In genomic region chr3:145939971-145940370, GRCm38 (mm10) we compare ENCODE assay signal across 14 mouse cellular contexts. TPM values are rescaled to one million over a fixed set of nuclear protein-coding genes. Genes with fewer than 3 reads are reported as not detected.
A peak's percentile ranks its signal among the peaks of the same experiment; 100 is the strongest.
DNase-seq lines count a peak whose midpoint lies in the region; ATAC-seq lines count a peak whose summit lies in the region.
"Had no signal": no experiment of that assay in that cellular context is flagged by ENCODE, and none has a peak within 500 bp of the region (broad histone marks: within the 10 kb centered on the region; RNA-seq: fewer than 3 reads in every experiment).

No protein-coding gene starts in this region.

- H3K27me3 ChIP-seq in heart, embryonic 13.5 days (replicated peaks) = no peaks in the 10 kb centered on the region
- H3K27me3 ChIP-seq in neural tube, embryonic 12.5 days (replicated peaks) = no peaks in the 10 kb centered on the region
- H3K27me3 ChIP-seq in liver, embryonic 11.5 days (replicated peaks; ENCODE audit: control insufficient read depth, insufficient read depth, low read length) = no peaks in the 10 kb centered on the region
- no peaks in the 10 kb centered on the region for H3K27me3 ChIP-seq in stomach, embryonic 16.5 days (ENCODE audit: control insufficient read depth, insufficient read depth, low read length)
- H3K27me3 ChIP-seq: limb, embryonic 15.5 days had no signal

- 0 out of 2 replicates have a peak overlapping the region, but pooled peaks have one; percentile 99 for H3K4me3 ChIP-seq in heart, embryonic 13.5 days
- H3K4me3 ChIP-seq in neural tube, embryonic 12.5 days = no peak overlapping the region
- H3K4me3 ChIP-seq in liver, embryonic 11.5 days (ENCODE audit: low read depth, low read length) = no peak overlapping the region
- no peak overlapping the region for H3K4me3 ChIP-seq in stomach, embryonic 16.5 days (replicated peaks; ENCODE audit: low read length)

- no peaks in the 10 kb centered on the region for H3K9me3 ChIP-seq in heart, embryonic 13.5 days
- no peaks in the 10 kb centered on the region for H3K9me3 ChIP-seq in neural tube, embryonic 12.5 days
- no peaks in the 10 kb centered on the region for H3K9me3 ChIP-seq in liver, embryonic 11.5 days (ENCODE audit: control insufficient read depth, low read length)
- no peaks in the 10 kb centered on the region for H3K9me3 ChIP-seq in stomach, embryonic 16.5 days (replicated peaks; ENCODE audit: control insufficient read depth, low read length)
- H3K9me3 ChIP-seq: limb, embryonic 15.5 days had no signal

- peak overlapping the region; percentile 89 for H3K4me2 ChIP-seq in heart, embryonic 13.5 days
- peak overlapping the region; percentile 82; the same call in 1 of the 2 replicates for H3K4me2 ChIP-seq in neural tube, embryonic 12.5 days (replicated peaks)
- peak overlapping the region; percentile 86 for H3K4me2 ChIP-seq in liver, embryonic 11.5 days
- peak overlapping the region; percentile 64; the same call in 1 of the 2 replicates for H3K4me2 ChIP-seq in stomach, embryonic 16.5 days (ENCODE audit: low read depth, low read length)

- no peak overlapping the region for H3K27ac ChIP-seq in heart, embryonic 13.5 days (replicated peaks)
- H3K27ac ChIP-seq in neural tube, embryonic 12.5 days = no peak overlapping the region
- H3K27ac ChIP-seq in liver, embryonic 11.5 days (ENCODE audit: low read depth, low read length) = no peak overlapping the region
- H3K27ac ChIP-seq in stomach, embryonic 16.5 days (ENCODE audit: low read length) = no peak overlapping the region
- H3K27ac ChIP-seq: limb, embryonic 15.5 days had no signal

- peak overlapping the region; percentile 98; the same call in 1 of the 2 replicates for H3K9ac ChIP-seq in heart, embryonic 13.5 days
- no peak overlapping the region for H3K9ac ChIP-seq in neural tube, embryonic 12.5 days
- H3K9ac ChIP-seq in liver, embryonic 11.5 days (ENCODE audit: low read depth, low read length) = no peak overlapping the region
- H3K9ac ChIP-seq in stomach, embryonic 16.5 days (ENCODE audit: low read length) = no peak overlapping the region; the same call in 1 of the 2 replicates
- H3K9ac ChIP-seq: limb, embryonic 15.5 days had no signal

- H3K4me1 ChIP-seq in heart, embryonic 13.5 days = peaks cover 39% of the 10 kb centered on the region
- peaks cover 18% of the 10 kb centered on the region for H3K4me1 ChIP-seq in neural tube, embryonic 12.5 days
- peaks cover 21% of the 10 kb centered on the region for H3K4me1 ChIP-seq in liver, embryonic 11.5 days (replicated peaks; ENCODE audit: control insufficient read depth, insufficient read depth, low read length)
- peaks cover 19% of the 10 kb centered on the region for H3K4me1 ChIP-seq in stomach, embryonic 16.5 days (ENCODE audit: control insufficient read depth, insufficient read depth, low read length)

- WGBS in heart, embryonic 13.5 days = 76% methylated on average over 4 of the region's 4 CpGs
- WGBS in neural tube, embryonic 12.5 days = 78% methylated on average over 4 of the region's 4 CpGs
- 87% methylated on average over 4 of the region's 4 CpGs for WGBS in liver, embryonic 11.5 days
- 67% methylated on average over 4 of the region's 4 CpGs for WGBS in stomach, embryonic 16.5 days

- ATAC-seq in heart, embryonic 13.5 days (ENCODE audit: extremely low read depth, insufficient number of reproducible peaks, low FRiP score, low TSS enrichment) = no peak
- ATAC-seq in neural tube, embryonic 12.5 days (ENCODE audit: low FRiP score, low read depth) = no peak
- ATAC-seq in liver, embryonic 11.5 days (replicated peaks; ENCODE audit: low FRiP score) = no peak
- no peak for ATAC-seq in stomach, embryonic 16.5 days (ENCODE audit: insufficient read depth, low FRiP score)
- ATAC-seq: inflammation-experienced regulatory T-cells, adult 6 months had no signal

- DNase-seq in heart, adult 11 months = no peak
- no peak for DNase-seq in neural tube, embryonic 10.5 days (ENCODE audit: extremely low spot score, low spot score)
- DNase-seq in liver, embryonic 11.5 days (ENCODE audit: low spot score) = no peak
- no peak for DNase-seq in cerebellum, adult 11 months
- DNase-seq in kidney, adult 9 months = no peak
- DNase-seq: adrenal gland, postnatal 36 days; cerebellum, adult 8-10 months; embryo, embryonic 11 days; kidney, postnatal 4 days had no signal

- H3K36me3 ChIP-seq in heart, embryonic 13.5 days = peaks cover 53% of the 10 kb centered on the region
- peaks cover 23% of the 10 kb centered on the region for H3K36me3 ChIP-seq in neural tube, embryonic 12.5 days
- peaks cover 12% of the 10 kb centered on the region; the same call in 1 of the 2 replicates for H3K36me3 ChIP-seq in liver, embryonic 11.5 days (ENCODE audit: control insufficient read depth, insufficient read depth, low read length)
- H3K36me3 ChIP-seq in stomach, embryonic 16.5 days (ENCODE audit: control insufficient read depth, insufficient read depth, low read length) = peaks cover 14% of the 10 kb centered on the region

RNA-seq across cellular contexts. Expression of gene 2410004B18Rik, which starts 2.2 kb away (rescaled TPM):
- 35.4 and 44.6 TPM in 2 replicates for polyA plus RNA-seq in heart, embryonic 13.5 days (2015; fragmentation: Nextera tagmentation; extraction: Ambion mirVana)
- polyA plus RNA-seq in neural tube, embryonic 12.5 days (2016; fragmentation: Nextera tagmentation; extraction: Ambion mirVana) = 64.7 and 68.2 TPM in 2 replicates
- polyA plus RNA-seq in liver, embryonic 11.5 days (2014; fragmentation: Nextera tagmentation; extraction: Ambion mirVana) = 37.4 and 39.6 TPM in 2 replicates
- polyA plus RNA-seq in stomach, embryonic 16.5 days (2015; fragmentation: Nextera tagmentation; extraction: Ambion mirVana) = 31.7 and 41.2 TPM in 2 replicates

RNA-seq across cellular contexts. Expression of gene Bcl10, which starts 17.4 kb away (rescaled TPM):
- polyA plus RNA-seq in heart, embryonic 13.5 days (2015; fragmentation: Nextera tagmentation; extraction: Ambion mirVana) = 35.1 and 36.0 TPM in 2 replicates
- polyA plus RNA-seq in neural tube, embryonic 12.5 days (2016; fragmentation: Nextera tagmentation; extraction: Ambion mirVana) = 48.8 and 52.1 TPM in 2 replicates
- polyA plus RNA-seq in liver, embryonic 11.5 days (2014; fragmentation: Nextera tagmentation; extraction: Ambion mirVana) = 36.5 and 39.1 TPM in 2 replicates
- polyA plus RNA-seq in stomach, embryonic 16.5 days (2015; fragmentation: Nextera tagmentation; extraction: Ambion mirVana) = 50.3 and 52.1 TPM in 2 replicates

RNA-seq across cellular contexts. Expression of gene Syde2, which starts 47.7 kb away (rescaled TPM):
- 4.8 and 5.4 TPM in 2 replicates for polyA plus RNA-seq in heart, embryonic 13.5 days (2015; fragmentation: Nextera tagmentation; extraction: Ambion mirVana)
- polyA plus RNA-seq in neural tube, embryonic 12.5 days (2016; fragmentation: Nextera tagmentation; extraction: Ambion mirVana) = 0.76 and 0.84 TPM in 2 replicates
- 1.7 and 2.1 TPM in 2 replicates for polyA plus RNA-seq in liver, embryonic 11.5 days (2014; fragmentation: Nextera tagmentation; extraction: Ambion mirVana)
- 1.6 and 1.9 TPM in 2 replicates for polyA plus RNA-seq in stomach, embryonic 16.5 days (2015; fragmentation: Nextera tagmentation; extraction: Ambion mirVana)
